Mouse (Mus musculus): ENCODE data around the gene Uqcc2.

The Uqcc2 gene

DNA sequence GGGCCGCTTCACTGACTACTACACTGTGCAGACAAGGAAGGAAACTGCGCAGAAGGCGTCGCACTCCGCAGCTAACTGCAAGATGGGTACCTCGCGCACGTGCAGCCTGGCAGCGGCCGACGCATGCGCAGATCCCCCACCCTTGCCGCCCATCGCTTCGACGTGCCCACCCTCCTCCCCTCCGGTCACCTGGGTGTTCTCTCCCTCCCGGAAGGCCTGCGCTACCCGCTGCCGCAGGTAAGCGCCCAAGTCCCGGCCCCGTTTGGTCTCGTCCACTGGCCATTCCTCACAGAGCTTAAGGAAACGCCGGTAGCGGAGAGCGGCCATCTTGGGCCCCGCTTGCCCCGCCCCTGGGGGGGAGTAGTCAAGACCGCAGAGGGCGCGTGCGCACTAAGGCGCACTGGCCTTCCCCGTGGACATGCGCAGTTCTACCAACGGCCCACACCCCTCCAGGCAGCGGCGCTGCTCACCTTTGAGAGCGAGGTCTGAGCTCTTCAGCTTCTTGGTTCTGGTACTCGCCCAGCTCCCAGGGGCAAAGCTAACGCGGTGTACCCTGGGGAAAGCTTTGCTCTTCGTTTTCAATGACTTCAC, at the start of gene Uqcc2:
Gene Uqcc2, minus strand, starts transcription at position 366 of the 591 bp plus-strand sequence.
- in situ Hi-C loops (cut with MboI, MseI), result no loop called here

DNA sequence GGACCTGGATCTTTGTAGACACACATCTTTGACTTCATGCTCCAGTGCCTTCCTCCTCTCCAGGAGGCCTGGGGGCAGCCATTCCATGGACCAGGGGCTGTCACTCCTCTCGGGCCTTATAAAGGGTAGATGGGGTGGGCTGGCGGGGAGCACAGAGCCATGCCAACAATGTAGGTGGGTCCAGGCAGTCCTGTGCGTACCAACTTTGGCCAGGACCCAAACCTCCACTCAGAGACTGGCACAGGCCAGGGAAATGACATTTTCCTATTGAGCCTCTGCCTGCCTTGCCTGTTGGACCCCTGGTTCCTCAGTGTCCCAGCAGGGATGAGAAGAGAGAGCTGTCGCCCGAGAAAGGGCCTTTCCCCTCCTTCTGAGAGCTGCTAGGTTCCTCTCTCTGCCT, 48.7 kb upstream of the Uqcc2 start:
- in situ Hi-C loops (cut with MboI, MseI), result no loop called here

DNA sequence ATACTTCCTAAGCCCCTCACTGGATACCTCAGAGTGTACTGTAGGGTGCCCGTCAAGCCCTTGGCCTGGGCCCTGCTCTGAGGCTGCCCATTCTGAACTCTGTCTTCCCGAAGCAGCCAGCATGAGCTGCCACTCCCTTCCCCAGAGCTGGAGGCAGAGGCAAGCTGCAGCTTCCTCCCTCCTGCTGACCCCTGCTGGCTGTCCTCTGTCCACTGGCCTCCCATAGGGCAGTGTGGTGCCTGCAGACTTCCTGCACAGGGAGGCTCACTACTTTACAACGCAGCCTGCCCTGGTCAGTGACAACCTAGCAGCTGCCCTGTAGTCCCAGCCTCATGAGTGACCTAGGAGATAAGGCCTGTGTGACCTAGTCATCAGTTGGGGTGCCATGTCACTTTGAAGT, 48.0 kb upstream of the Uqcc2 start:
- in situ Hi-C loops (cut with MboI, MseI), result no loop called here

DNA sequence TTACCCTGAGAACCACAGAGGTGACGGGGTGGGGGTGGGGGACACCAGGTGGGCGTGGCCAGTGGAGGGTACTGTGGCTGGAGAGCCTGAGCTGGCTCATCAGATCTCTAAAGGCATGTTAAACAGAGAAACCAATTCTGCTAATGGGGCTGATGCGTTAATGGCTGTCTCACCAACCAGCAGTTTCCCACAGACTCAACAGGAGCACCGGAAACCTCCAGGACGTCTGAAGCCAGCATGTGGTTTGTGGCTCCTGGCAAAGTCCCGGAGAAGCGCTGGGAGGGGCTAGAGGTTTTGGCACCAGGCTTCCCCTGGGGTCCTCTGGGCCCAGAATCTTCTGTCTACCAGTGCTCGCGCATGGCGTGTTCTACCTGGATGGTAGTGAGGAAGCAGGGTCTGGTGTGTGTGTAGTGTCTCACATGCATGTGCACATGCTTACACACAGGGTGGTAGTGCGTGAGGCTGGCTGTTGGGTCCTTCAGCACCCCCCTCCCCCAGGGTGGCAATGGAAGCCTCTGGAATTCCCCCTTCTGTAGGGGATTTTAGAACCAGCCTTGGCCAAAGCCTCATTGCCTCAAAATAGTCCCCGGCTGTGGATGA, 46.1 kb upstream of the Uqcc2 start:
- in situ Hi-C loops (cut with MboI, MseI), result no loop called here

DNA sequence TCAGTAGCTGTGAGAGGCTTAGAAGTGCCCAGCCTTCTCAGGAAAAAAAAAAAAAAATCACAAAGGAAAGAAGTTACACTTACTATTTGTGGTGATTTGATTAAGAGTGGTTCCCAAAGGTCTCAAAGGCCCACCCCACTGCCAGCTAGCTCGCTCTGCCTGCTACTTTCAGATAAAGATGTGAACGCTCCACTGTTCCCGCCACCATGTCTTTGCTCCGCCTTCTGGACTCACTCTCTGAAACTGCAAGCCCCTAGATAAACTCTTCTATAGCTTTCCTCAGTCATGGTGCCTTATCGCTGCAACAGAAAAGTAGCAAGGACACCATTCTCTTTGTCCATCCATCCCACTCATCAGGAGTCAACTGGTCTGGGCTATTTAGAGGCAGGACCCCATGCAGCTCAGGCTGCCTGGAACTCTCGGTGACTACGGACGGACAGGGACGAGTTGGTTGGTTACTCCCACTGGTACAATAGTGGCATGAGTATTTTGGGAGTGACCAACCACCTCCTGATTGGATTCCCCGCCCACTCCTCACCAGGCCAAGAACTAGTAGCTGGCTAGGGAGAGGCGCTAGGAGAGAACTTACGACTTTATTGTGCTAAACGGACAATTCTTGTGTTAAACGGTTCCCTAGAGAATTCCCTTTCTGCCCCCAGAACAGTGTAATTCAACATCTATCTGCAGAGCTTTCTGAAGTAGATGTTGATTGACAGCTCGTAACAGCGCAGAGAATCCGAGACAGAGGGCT, 44.9 kb upstream of the Uqcc2 start:
- in situ Hi-C loops (cut with MboI, MseI), result no loop called here

DNA sequence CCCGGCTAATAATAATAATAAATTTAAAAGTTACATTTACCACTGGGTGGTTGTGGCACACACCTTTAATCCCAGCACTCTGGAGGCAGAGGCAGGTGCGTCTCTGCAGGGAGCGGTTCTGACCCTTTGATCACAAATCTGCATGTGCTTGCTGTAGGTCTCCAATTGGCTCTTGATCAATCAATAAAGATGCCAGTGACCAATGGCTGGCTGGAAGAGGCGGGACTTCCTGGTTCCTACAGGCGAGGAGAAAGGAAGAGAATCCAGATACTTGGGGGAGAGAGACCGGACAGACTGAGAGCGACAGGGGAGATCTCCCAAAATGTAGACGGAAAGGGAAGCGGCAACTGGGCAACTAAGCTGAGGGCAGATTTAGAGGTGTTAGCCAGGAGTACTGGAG, 44.3 kb upstream of the Uqcc2 start:
- in situ Hi-C loops (cut with MboI, MseI), result no loop called here

DNA sequence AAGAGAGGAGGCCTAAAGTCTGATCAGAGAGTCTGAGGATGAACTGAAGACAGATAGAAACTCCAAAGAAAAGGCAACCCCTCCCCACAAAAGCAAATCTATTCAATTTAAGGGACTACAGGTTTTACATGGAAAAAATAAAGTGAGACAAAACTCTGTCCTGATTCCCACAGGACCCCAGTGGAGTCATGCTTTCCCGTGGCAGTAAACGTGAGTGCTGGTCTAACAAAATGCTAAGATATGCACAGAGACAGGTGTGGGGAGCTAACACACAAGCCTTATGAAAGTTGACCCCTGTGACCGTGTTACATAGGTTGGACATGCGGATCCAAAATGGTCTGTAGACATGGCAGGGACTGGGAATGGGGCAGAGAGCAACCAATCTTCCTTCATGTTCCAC, 43.0 kb upstream of the Uqcc2 start:
- in situ Hi-C loops (cut with MboI, MseI), result no loop called here

DNA sequence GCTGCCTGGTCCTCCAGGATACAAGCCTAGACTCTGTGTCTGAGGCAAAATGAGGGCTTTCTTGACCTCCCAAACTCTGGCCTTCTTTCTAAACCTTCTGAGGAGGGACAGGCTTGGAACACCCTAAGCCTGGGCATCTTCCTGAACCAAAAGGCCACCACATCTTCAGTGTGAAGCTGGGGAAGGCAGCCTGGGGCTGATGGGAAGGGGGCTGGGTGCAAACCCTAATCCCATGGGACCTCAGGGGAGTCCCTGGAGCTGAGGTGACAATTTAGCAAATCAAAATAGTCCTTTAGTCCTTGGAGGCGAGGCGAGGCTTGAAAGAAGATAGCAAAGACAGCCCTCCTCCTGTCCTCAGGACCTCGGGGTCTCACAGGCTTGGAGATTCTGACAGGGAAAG, 42.6 kb upstream of the Uqcc2 start:
- in situ Hi-C loops (cut with MboI, MseI), result no loop called here

DNA sequence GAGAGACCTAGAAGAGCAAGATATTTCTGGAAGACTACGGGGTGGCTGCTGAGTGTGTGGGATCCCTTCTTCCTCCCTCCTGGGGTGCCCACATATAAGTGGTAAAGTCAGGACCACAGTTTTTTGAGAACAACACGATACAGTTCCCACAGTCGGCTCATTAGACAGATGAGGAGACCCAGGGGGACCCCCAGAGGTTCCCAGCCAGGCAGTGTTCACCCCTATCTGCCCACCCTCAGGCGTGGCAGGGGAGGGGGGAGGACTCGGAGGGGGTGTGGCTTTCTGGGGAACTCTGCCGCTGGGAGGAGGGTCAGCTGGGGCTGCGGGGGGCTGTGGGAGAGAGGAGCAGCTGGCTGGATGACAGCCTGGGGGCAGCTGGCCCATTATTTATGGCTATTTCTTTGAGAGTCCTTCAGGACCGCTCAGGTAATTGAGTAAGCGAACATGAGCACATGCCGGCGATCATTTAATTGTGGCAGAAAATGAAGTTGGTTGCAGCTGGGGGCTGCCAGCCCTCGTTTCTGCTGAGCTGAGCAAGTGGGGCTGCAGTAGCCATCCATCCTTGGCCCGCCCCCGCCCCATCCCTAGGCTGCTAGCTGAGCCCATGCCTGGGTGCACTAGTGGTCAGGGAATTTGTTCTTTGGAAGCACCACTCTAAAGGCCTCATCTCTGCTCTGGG, 41.6 kb upstream of the Uqcc2 start:
- in situ Hi-C loops (cut with MboI, MseI), result no loop called here

DNA sequence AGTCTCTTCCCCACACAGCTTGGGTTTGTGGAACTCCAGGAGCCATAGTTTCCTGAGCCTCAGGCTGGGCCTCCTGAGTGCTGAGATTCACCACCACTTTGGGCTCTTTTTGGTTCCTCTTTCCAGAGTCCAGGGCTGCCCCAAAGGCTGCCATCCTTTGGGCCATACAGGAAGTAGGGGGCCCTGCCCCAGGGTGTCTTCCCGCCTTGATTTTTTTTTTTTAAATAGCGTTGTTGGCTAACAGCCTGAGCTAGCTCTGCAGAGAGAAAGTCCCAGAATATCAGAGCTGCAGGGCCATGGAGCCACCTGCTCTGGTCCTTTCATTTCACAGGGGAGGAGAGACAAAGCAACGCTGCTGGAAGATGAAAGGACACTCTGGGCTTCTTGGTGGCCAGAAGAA, 40.0 kb upstream of the Uqcc2 start:
- in situ Hi-C loops (cut with MboI, MseI), result no loop called here

DNA sequence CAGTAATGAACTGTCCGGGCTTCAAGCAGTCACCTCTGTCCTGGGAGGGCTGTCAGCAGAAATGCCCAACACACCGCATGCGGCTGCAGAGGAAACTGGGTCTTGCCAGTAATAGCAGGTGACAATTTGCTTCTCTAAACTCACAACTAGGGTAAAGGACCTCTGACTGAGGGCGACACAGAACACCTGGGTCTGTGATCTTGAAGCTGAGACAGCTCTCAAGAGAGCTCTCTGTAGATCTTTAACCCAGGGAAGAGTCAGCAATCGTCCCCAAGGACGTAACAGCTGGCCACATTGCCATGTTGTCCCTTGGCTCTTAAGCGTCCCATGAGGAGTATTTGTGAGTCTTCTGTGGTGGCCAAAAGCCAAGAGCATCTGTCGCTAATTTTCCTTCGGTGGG, 38.7 kb upstream of the Uqcc2 start:
- in situ Hi-C loops (cut with MboI, MseI), result no loop called here

DNA sequence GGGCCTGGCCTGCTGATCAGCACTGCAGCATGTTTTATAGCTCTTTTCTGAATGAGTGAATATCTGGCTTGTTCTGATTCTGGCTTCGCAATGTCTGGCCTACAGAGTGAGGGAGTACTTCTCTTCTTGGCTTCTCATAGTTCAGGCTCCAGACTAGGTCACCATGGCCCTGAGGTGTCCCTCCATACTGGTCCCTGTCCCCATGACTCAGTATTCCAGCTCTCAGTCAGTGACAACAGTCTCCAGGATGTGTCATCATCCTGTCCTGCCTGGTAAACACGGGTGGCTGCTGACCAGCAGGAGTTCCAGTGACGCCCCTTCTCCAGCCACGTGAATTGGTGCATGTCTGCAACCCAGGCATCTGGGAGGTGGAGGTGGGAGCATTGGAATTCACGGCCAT, 37.4 kb upstream of the Uqcc2 start:
- in situ Hi-C loops (cut with MboI, MseI), result no loop called here

DNA sequence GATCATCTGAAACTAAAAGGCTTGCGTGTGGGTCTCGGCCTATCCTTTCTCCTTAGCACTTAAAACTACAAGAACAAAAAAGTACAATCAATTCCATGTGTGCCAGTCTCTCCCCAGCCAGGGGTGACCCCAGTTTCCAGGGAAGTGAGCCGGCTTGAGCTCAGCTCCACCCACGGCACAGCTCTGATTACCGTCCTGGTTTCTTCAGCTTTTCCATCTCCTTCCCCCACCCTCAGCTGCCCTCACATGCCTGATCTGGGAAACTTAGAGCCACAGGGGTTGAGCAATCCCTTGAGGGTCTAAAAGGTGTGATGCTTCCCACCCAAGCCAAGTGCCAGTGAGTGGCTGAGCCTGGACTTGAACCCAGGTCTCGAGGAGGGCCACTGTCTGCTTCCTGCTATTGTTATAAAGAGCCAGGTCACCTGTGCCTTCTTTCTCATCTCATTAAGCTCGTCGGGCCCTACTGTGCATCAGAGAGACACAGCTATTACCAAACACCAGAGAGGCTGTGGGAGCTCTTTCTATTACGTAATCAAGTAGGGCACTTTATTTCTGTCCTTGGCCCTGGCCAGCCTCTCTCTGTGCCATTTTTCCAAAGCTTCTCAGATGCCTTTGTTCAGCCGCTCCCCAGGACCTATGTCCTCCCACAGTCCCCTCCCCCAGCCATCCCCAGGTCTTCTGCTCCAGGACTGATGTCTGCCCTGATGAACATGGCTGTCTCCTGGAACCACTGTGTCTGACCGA, 36.4 kb upstream of the Uqcc2 start:
- in situ Hi-C loops (cut with MboI, MseI), result no loop called here

DNA sequence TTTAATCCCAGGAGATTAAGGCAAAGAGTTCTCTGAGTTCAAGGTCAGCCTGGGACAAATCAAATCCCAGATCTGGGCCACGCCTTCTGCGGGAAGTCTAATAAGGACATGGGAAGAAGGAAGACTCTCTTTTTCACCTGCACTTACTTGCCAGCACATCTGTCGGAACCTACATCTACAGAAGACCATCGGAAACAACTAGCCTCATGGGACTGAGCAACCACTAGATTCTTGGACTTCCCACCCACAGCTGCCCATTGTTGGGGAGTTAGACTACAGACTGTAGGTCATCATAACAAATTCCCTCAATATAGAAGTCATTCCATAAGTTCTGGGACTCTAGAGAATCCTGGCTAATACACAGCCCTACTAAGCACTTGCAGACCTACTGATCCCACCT, 34.9 kb upstream of the Uqcc2 start:
- in situ Hi-C loops (cut with MboI, MseI), result no loop called here

DNA sequence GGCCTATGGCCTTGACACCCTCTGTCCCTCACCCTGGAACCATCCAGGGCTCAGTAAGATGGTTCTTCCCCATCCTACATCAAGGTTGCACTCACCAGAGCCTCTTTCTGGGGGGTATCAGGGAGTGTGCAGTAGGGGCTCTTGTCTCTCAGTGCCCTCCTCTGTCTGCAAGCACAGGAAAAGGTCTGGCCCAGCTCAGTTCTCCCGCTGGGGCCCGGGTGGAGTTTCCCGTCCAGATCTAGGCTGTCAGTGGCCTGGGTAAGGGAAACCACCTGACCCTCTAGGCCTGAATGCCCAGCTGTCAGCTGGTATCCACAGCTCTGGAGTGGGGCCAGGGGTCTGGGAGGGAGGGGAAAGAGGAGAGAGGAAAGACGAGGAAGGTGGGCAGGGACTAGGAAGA, 33.8 kb upstream of the Uqcc2 start, which contains the start of gene Ip6k3:
Gene Ip6k3, minus strand, starts transcription at position 251 of the 400 bp plus-strand sequence.
- in situ Hi-C loops (cut with MboI, MseI), result no loop called here

DNA sequence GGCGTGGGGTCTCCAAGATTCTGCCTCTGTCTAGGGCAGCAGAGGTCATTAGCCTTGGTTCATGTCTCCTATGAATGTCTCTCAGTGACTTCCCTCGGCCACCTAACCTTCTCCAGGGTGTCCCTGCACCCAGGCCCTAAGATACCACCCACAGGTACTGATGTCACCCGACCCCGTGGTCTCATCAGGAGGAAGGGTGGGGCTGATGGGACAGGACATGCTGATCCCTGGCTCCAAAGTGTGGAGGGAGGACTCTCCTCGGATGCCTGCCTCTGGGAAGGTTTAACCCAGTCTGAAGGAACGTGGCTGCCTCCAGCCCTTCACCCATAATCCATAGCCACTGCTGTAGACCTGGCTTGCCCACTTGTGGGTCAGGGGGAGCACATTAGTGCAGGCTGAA, 33.2 kb upstream of the Uqcc2 start:
- in situ Hi-C loops (cut with MboI, MseI), result no loop called here

DNA sequence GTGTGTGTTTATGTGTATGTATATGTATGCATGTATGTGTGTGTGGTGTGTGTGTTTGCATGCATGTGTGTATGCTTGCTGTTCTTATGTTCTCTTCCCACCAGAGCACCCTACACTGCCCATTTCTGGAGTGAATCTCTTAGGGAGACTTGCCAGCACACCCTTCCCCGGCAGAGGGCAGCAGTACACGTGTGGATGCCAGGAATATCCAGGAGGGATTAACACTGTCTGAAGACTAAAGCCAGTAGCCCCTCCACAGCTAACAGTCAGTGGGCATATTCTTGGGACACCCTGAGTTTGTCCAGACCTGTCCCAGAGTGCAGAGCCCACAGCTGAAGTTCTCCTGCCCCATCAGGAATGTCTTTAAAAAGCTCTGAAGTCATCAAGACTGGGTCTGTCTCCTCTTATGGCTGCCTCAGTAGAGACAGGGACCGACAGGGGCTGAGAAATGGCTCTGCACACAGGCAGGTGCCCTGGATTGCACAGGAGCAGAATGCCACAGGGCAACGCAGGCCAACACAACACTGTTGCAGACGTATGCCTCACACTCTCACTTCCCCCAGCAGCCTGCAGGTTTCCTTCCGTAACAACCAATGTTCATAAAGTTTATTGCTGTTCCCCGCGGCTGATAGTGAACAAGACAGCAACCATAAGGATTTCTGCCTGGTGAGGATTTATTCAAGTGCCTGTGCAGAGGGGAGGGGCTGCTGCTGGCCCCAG, 31.5 kb upstream of the Uqcc2 start:
- in situ Hi-C loops (cut with MboI, MseI), result no loop called here

DNA sequence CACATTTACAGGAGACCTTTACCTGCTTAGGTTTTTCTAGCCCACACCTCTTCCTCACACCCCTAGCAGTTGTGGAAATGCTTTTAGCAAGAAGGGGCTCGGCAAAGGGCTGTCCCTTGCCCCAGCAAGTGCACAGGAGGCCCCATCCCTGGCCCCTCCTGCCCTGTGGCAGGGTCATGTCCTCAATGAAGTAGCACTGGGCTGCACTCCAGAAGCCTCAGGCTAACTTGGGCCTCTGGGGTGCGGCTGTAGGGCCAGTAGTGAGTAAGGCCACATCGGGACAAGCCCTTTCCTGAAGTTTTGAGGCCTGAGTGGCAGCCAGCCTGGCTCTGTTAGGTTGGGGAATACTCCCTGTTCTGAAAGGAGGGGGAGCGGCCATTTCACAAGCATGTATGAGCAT, 27.2 kb upstream of the Uqcc2 start:
- in situ Hi-C loops (cut with MboI, MseI), result no loop called here

DNA sequence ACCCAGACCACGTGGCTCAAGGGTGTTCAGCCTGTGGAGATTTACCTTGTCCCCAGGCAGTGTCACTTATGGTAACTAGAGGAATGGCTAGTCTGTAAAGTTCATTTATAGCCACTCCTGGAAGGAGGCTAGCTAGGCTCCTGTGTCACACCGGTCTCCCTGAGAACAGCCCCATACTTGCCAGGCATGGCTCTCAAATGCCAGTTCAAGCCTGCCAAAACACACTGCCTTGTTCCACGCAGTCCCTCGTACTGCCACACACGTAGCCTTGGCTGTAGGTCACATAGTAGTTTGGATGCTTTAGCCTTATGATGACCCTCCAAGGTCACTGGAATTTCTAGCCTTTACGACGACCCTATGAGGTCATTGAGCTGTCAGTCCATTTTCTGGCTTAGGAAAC, 25.5 kb upstream of the Uqcc2 start:
- in situ Hi-C loops (cut with MboI, MseI), result no loop called here

DNA sequence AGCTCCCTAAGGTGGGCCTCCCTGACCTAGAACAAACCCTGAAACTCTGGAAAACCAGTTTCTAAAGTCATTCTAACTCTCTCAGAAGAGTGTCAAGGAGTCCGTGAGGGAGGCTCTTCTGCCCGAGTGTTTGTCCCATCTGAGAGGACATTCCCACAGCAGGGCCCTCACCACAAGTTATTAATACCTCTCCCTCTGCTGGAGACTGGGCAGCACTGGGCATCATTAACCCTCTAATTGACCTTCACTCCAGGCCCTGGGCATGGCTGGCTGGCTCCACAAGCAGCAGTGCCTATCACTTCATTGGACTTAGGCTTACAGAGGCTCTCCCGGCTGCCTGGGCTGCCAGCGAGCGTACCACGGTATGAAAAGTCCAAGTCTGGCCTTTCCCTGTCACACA, 24.7 kb upstream of the Uqcc2 start:
- in situ Hi-C loops (cut with MboI, MseI), result no loop called here

DNA sequence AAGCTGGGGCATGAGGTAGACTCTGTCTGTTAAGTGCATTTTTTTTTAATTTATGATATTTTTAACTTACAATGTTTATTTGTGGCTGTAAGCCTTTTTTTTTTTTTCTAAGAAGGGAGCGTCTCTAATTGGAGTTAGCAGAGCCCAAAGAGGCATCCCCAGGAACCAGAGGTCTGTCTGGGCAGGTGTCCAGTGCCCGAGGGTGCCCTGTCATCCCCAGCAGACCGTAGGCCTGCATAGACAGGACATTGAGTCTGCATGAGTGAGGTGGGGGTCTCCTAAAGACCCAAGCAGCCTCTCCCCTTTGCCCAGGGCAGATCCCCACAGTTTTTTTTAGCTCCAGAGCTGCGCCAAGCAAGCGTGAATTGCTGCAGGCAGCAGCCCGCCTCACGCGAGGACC, 22.0 kb upstream of the Uqcc2 start:
- in situ Hi-C loops (cut with MboI, MseI), result no loop called here

All from T-helper 2 cell (primary cell).